Mouse (Mus musculus) stomach, postnatal 0 days (tissue): Measurements from ENCODE around the gene Cib2.

ENCODE experiments used
- CTCF ChIP-seq: IDR thresholded peaks from 2 replicates; pipeline ENCODE4 v1.5.1; 2016; ENCODE audit warnings: antibody characterized with exemption, low read depth, mild to moderate bottlenecking, moderate library complexity
- EP300 ChIP-seq: optimal IDR thresholded peaks from 2 replicates; pipeline ENCODE3; 2016; ENCODE audit warnings: antibody characterized with exemption

DNA sequence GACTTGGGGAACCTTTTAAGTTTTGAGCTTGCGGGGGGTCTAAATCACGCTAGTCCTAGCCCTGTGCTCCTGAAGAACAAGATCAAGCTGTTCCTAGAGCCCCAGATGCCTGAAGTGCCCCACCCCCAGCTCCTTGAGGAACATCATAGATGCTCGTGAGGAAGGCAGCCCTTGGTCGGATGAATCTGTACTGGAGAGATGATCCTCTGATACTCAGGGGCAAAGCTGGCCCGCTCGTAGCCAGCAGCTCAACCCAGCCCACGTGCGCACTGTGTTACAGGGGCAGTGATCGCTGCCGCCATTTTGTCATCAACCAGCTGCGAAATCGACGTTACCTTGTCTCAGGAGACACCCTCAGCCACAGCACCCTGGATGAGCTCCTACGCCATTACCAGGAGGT is 21.3 kb downstream of the Cib2 start, which contains the start of gene Sh2d7:
- TF ChIP-seq CTCF (no peak), EP300 (no peak)
